ENCODE assay signal across 27 mouse cellular contexts in genomic region chr13:49394886-49395447, GRCm38 (mm10). TPM values are rescaled to one million over a fixed set of nuclear protein-coding genes. Genes with fewer than 3 reads are reported as not detected.
DNase-seq lines count a peak whose midpoint lies in the region; ATAC-seq and TF ChIP-seq lines count a peak whose summit lies in the region.
"Had no signal": no experiment of that assay in that cellular context is flagged by ENCODE, and none has a peak within 500 bp of the region (broad histone marks: within the 10 kb centered on the region; RNA-seq: fewer than 3 reads in every experiment).

No protein-coding gene starts in this region.

- H3K4me3 ChIP-seq in heart, embryonic 11.5 days (ENCODE audit: low read depth, low read length): no peak overlapping the region
- H3K4me3 ChIP-seq in midbrain, embryonic 15.5 days: no peak overlapping the region
- H3K4me3 ChIP-seq: embryonic facial prominence, embryonic 13.5 days; erythroblast, embryonic 14.5 days; forebrain, embryonic 12.5 days; heart, embryonic 13.5 days had no signal

- WGBS in heart, embryonic 11.5 days (ENCODE audit: insufficient replicate concordance): 85% methylated on average over 3 of the region's 3 CpGs
- 96% methylated on average over 3 of the region's 3 CpGs for WGBS in midbrain, embryonic 15.5 days

- CTCF ChIA-PET in Patski (lab: Charles Lee): interaction anchor here (1.0 kb wide), 1 partner anchor 9 kb away, joined by 3 read pairs; no protein-coding TSS in a partner anchor

- H3K27me3 ChIP-seq in heart, embryonic 11.5 days (ENCODE audit: control insufficient read depth, insufficient read depth, low read length): no peaks in the 10 kb centered on the region
- no peaks in the 10 kb centered on the region for H3K27me3 ChIP-seq in Patski
- H3K27me3 ChIP-seq in midbrain, embryonic 15.5 days (replicated peaks): no peaks in the 10 kb centered on the region
- H3K27me3 ChIP-seq: embryonic facial prominence, embryonic 13.5 days; forebrain, embryonic 12.5 days; heart, embryonic 13.5 days had no signal

- H3K9ac ChIP-seq in heart, embryonic 11.5 days (ENCODE audit: low read depth, low read length): no peak overlapping the region
- no peak overlapping the region for H3K9ac ChIP-seq in midbrain, embryonic 15.5 days
- H3K9ac ChIP-seq: embryonic facial prominence, embryonic 13.5 days; forebrain, embryonic 12.5 days; heart, embryonic 13.5 days; hindbrain, embryonic 14.5 days had no signal

- no peak overlapping the region for H3K27ac ChIP-seq in heart, embryonic 11.5 days (ENCODE audit: low read depth, low read length)
- H3K27ac ChIP-seq in midbrain, embryonic 15.5 days: no peak overlapping the region
- H3K27ac ChIP-seq: embryonic facial prominence, embryonic 13.5 days; forebrain, embryonic 12.5 days; heart, embryonic 13.5 days; hindbrain, embryonic 14.5 days; hindbrain, postnatal 0 days had no signal

- TF ChIP-seq CTCF in Patski (IDR thresholded peaks at IDR 0.05): no peak

- DNase-seq in adrenal gland, adult (ENCODE audit: inconsistent age in 2 of 2, low spot score in 1 of 2): peak; percentile 69 to 82
- no peak for DNase-seq in adrenal gland, postnatal 4 days (ENCODE audit: low spot score in 2 of 2)
- peak; percentile 86 for DNase-seq in heart, adult 11 months
- DNase-seq in Patski (ENCODE audit: low read depth, low spot score): peak; percentile 28
- DNase-seq: cerebellum, adult 11 months; cerebellum, adult 2 months; cerebellum, adult 9-11 months; cerebellum, postnatal 25 days; gastrocnemius, postnatal 10 days; gastrocnemius, postnatal 36 days; heart, adult 18-20 months; heart, postnatal 14 days; heart, postnatal 4 days; kidney, adult 18-20 months had no signal

- H3K36me3 ChIP-seq in heart, embryonic 11.5 days (ENCODE audit: control insufficient read depth, insufficient read depth, low read length): no peaks in the 10 kb centered on the region
- H3K36me3 ChIP-seq in midbrain, embryonic 15.5 days (replicated peaks): 0 out of 2 replicates have a peak, but pooled peaks cover 3% of the 10 kb centered on the region

- in situ Hi-C loops in Patski (cut with MboI; ENCODE audit: low pct_unique_long_range_greater_than_20kb): loop anchor here (5.0 kb wide), 1 partner anchor 247 kb away; no protein-coding TSS in a partner anchor

- no peaks in the 10 kb centered on the region; the same call in 1 of the 2 replicates for H3K4me1 ChIP-seq in heart, embryonic 11.5 days (ENCODE audit: control insufficient read depth, insufficient read depth, low read length)
- no peaks in the 10 kb centered on the region for H3K4me1 ChIP-seq in midbrain, embryonic 15.5 days
- H3K4me1 ChIP-seq: forebrain, embryonic 12.5 days had no signal

- ATAC-seq in heart, embryonic 11.5 days (replicated peaks; ENCODE audit: insufficient number of reproducible peaks, low FRiP score, low TSS enrichment): no peak
- peak; percentile 27 for ATAC-seq in Patski
- no peak for ATAC-seq in midbrain, embryonic 15.5 days (replicated peaks)
- ATAC-seq in granulocyte monocyte progenitor cell, adult 5-6 weeks (replicated peaks; ENCODE audit: poor library complexity, severe bottlenecking): no peak
- ATAC-seq: CD4-positive, CD25-positive, alpha-beta regulatory T cell, adult 4 months; forebrain, embryonic 16.5 days; hindbrain, postnatal 0 days; inflammation-experienced regulatory T-cells, adult 6 months; intestine, embryonic 16.5 days had no signal

- no peaks in the 10 kb centered on the region for H3K9me3 ChIP-seq in heart, embryonic 11.5 days (replicated peaks; ENCODE audit: control insufficient read depth, low read length)
- H3K9me3 ChIP-seq in midbrain, embryonic 15.5 days: no peaks in the 10 kb centered on the region
- H3K9me3 ChIP-seq: embryonic facial prominence, embryonic 13.5 days; heart, embryonic 13.5 days had no signal

- no peak overlapping the region for H3K4me2 ChIP-seq in heart, embryonic 11.5 days
- H3K4me2 ChIP-seq in midbrain, embryonic 15.5 days: no peak overlapping the region
- H3K4me2 ChIP-seq: embryonic facial prominence, embryonic 13.5 days; forebrain, embryonic 12.5 days; heart, embryonic 13.5 days; hindbrain, embryonic 14.5 days had no signal

- POLR2A ChIA-PET in Patski (lab: Charles Lee): no interaction called here

RNA-seq across cellular contexts. Expression of gene Ippk, which starts 26.1 kb away (rescaled TPM):
- total RNA-seq in adrenal gland, postnatal 4 days (2021): 10 to 100 TPM; 17.9 to 18.3 TPM
- polyA plus RNA-seq in heart, embryonic 11.5 days (2014; fragmentation: Nextera tagmentation; extraction: Ambion mirVana): 11.1 and 11.6 TPM in 2 replicates
- 14.1 TPM for polyA plus RNA-seq in Patski (2021)
- polyA plus RNA-seq in midbrain, embryonic 15.5 days (2015; fragmentation: Nextera tagmentation; extraction: Ambion mirVana): 14.0 and 14.4 TPM in 2 replicates
- 6.3 and 6.5 TPM in 2 replicates for total RNA-seq in granulocyte monocyte progenitor cell, adult 5-6 weeks (2014; fragmentation: Nextera tagmentation)
- 13.8 and 19.4 TPM in 2 replicates for total RNA-seq in granulocyte monocyte progenitor cell, adult 5-6 weeks (2017)

RNA-seq across cellular contexts. Expression of gene Bicd2, which starts 53.6 kb away (rescaled TPM):
- 10 to 100 TPM; 33.5 to 35.9 TPM for total RNA-seq in adrenal gland, postnatal 4 days (2021)
- 34.0 and 42.8 TPM in 2 replicates for polyA plus RNA-seq in heart, embryonic 11.5 days (2014; fragmentation: Nextera tagmentation; extraction: Ambion mirVana)
- 45.2 TPM for polyA plus RNA-seq in Patski (2021)
- 28.3 and 29.2 TPM in 2 replicates for polyA plus RNA-seq in midbrain, embryonic 15.5 days (2015; fragmentation: Nextera tagmentation; extraction: Ambion mirVana)
- total RNA-seq in granulocyte monocyte progenitor cell, adult 5-6 weeks (2014; fragmentation: Nextera tagmentation): 13.8 and 13.9 TPM in 2 replicates
- 20.6 and 22.8 TPM in 2 replicates for total RNA-seq in granulocyte monocyte progenitor cell, adult 5-6 weeks (2017)

Comparison
In these comparisons a context has a peak if more than half of its experiments do, and no peak if none do; other contexts are left out.
1. DNase-seq: peak in adrenal gland, adult (2 of 2), heart, adult 11 months (single experiment) and Patski (single experiment); none in adrenal gland, postnatal 4 days (0 of 2).